Mouse (Mus musculus): Measurements from ENCODE around the gene Ccdc190. TPM values are rescaled to one million over a fixed set of nuclear protein-coding genes. Genes with fewer than 3 reads are reported as not detected.

The Ccdc190 gene
- polyA plus RNA-seq, 1 experiment from 2014 or later = 2.3 TPM

DNA sequence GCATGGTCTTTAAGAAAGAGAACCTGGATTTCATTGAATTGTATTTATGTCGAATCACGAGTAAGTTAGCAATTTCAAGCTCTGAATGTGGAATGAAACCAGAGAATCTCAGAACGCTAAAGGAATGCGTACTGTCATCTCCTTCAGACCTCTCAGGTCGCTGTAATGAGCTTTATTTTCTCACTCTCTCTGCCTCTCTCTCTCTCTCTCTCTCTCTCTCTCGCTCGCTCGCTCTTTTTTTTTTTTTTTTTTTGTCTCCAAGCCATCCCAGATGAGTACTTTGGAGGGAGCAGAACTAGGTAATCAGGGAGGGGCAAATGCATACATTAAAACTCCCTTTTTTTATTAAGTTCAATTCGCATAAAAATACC, 41.1 kb downstream of the Ccdc190 start:
- ATAC-seq (peak; percentile 58), DNase-seq (ENCODE audit: low spot score) (no peak)
- H3K36me3 ChIP-seq (ENCODE audit: control insufficient read depth, insufficient read depth, low read length) = peaks cover 16% of the 10 kb centered on the region
- peak overlapping the region; percentile 52 for H3K4me3 ChIP-seq (ENCODE audit: low read depth, low read length)
- H3K27me3 ChIP-seq (replicated peaks; ENCODE audit: control insufficient read depth, insufficient read depth, low read length) = no peaks in the 10 kb centered on the region
- WGBS = under 1% methylated on average over 7 of the region's 9 CpGs
- peak overlapping the region; percentile 66 for H3K9ac ChIP-seq (ENCODE audit: low read length)
- H3K27ac ChIP-seq (ENCODE audit: low read depth, low read length) = peak overlapping the region; percentile 85
- peak overlapping the region; percentile 60 for H3K4me2 ChIP-seq (ENCODE audit: low read length)
- H3K9me3 ChIP-seq (replicated peaks; ENCODE audit: control insufficient read depth, low read length) = no peaks in the 10 kb centered on the region
- peaks cover 9% of the 10 kb centered on the region for H3K4me1 ChIP-seq (ENCODE audit: control insufficient read depth, insufficient read depth, low read length)

DNA sequence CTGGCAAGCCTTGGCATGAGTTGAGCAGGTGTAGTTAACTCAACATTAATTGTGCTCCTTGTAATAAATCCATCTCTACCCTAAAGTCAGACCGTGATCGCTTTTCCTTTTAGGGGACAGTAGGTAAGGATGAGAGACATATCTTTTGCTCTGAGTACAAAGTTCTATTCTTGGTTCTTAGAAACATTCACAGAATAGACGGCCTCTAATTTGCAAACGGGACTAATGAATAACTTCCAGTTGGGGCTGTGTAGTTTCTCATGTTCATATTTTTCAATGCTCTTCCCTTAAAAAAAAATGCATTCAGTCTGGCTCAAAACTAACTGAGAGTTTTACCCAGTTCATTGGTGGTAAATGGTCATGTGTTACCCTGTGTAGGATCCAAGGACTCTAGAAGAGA, 42.5 kb downstream of the Ccdc190 start:
- DNase-seq (ENCODE audit: low spot score) (no peak), ATAC-seq (no peak)
- 95% methylated on average over 4 of the region's 4 CpGs for WGBS
- Histone ChIP-seq H3K4me1 (ENCODE audit: control insufficient read depth, insufficient read depth, low read length) (peaks cover 9% of the 10 kb centered on the region), H3K4me2 (ENCODE audit: low read length) (no peak overlapping the region), H3K27ac (ENCODE audit: low read depth, low read length) (no peak overlapping the region), H3K9ac (ENCODE audit: low read length) (no peak overlapping the region), H3K27me3 (replicated peaks; ENCODE audit: control insufficient read depth, insufficient read depth, low read length) (no peaks in the 10 kb centered on the region), H3K36me3 (ENCODE audit: control insufficient read depth, insufficient read depth, low read length) (peaks cover 4% of the 10 kb centered on the region), H3K9me3 (replicated peaks; ENCODE audit: control insufficient read depth, low read length) (no peaks in the 10 kb centered on the region), H3K4me3 (ENCODE audit: low read depth, low read length) (no peak overlapping the region)

DNA sequence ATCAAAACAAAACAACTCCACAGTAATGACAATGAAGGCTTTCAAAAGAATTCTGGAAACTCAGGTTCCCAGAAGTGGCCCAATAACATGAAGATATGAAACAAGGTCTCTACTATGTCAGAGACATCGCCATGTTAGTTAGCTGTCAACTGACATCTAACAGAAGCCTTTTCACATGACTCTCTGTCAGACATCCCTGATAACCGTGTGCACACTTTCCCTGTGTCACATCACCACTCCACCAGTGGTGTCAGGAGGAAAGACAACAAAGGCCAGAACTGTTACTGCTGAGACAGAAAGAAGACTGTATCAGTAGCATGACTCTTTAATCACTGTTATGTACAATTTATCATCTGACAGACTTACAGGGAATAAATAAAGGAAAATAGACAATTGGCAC, 43.5 kb downstream of the Ccdc190 start:
- H3K9me3 ChIP-seq (replicated peaks; ENCODE audit: control insufficient read depth, low read length) = no peaks in the 10 kb centered on the region
- no peak overlapping the region for H3K27ac ChIP-seq (ENCODE audit: low read depth, low read length)
- no peak overlapping the region for H3K4me3 ChIP-seq (ENCODE audit: low read depth, low read length)
- DNase-seq (ENCODE audit: low spot score) (no peak), ATAC-seq (no peak)
- H3K9ac ChIP-seq (ENCODE audit: low read length) = no peak overlapping the region
- 87% methylated on average over 2 of the region's 2 CpGs for WGBS
- peaks cover 9% of the 10 kb centered on the region for H3K4me1 ChIP-seq (ENCODE audit: control insufficient read depth, insufficient read depth, low read length)
- no peaks in the 10 kb centered on the region for H3K27me3 ChIP-seq (replicated peaks; ENCODE audit: control insufficient read depth, insufficient read depth, low read length)
- H3K4me2 ChIP-seq (ENCODE audit: low read length) = no peak overlapping the region
- H3K36me3 ChIP-seq (ENCODE audit: control insufficient read depth, insufficient read depth, low read length) = no peaks in the 10 kb centered on the region

DNA sequence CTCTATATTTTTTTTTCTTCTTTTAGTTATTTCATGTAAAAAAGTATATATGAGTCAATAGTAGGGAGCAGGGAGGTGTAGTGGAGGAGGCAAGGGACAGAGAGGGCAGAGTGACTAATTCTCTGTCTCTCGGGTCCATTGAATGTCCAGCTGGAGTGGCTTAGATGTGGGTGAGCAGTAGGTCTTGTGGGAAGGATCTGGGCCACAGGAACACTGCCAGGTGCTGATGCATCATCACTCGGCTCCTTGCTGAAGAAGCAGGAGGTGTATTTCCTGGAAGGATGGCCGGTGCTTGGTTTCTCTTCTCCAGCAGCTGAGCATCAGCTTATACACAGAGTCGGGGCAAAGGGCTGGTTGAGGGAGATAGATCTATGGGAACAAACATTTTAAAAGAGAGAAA, 49.2 kb downstream of the Ccdc190 start:
- no peaks in the 10 kb centered on the region for H3K9me3 ChIP-seq (replicated peaks; ENCODE audit: control insufficient read depth, low read length)
- H3K36me3 ChIP-seq (ENCODE audit: control insufficient read depth, insufficient read depth, low read length) = no peaks in the 10 kb centered on the region
- H3K9ac ChIP-seq (ENCODE audit: low read length) = no peak overlapping the region
- 89% methylated on average over 4 of the region's 4 CpGs for WGBS
- H3K27ac ChIP-seq (ENCODE audit: low read depth, low read length) = no peak overlapping the region
- no peaks in the 10 kb centered on the region for H3K4me1 ChIP-seq (ENCODE audit: control insufficient read depth, insufficient read depth, low read length)
- H3K4me2 ChIP-seq (ENCODE audit: low read length) = no peak overlapping the region
- H3K27me3 ChIP-seq (replicated peaks; ENCODE audit: control insufficient read depth, insufficient read depth, low read length) = no peaks in the 10 kb centered on the region
- H3K4me3 ChIP-seq (ENCODE audit: low read depth, low read length) = no peak overlapping the region
- DNase-seq (ENCODE audit: low spot score) (no peak), ATAC-seq (no peak)

Other genes with a start within 250 kb of the Ccdc190 start
- gene Rgs4, start 181.0 kb upstream of the Ccdc190 start, polyA plus RNA-seq (2014; fragmentation: Nextera tagmentation; extraction: Ambion mirVana) = 46.0 and 55.6 TPM in 2 replicates
- gene Hsd17b7, start 40.6 kb downstream of the Ccdc190 start, polyA plus RNA-seq (2014; fragmentation: Nextera tagmentation; extraction: Ambion mirVana) = 14.4 and 18.5 TPM in 2 replicates
- gene Ddr2, start 182.1 kb downstream of the Ccdc190 start, polyA plus RNA-seq (2014; fragmentation: Nextera tagmentation; extraction: Ambion mirVana) = 4.7 and 9.9 TPM in 2 replicates
- 57.9 and 63.6 TPM in 2 replicates for gene Uap1, start 246.3 kb downstream of the Ccdc190 start, polyA plus RNA-seq (2014; fragmentation: Nextera tagmentation; extraction: Ambion mirVana)

All from forebrain, embryonic 14.5 days (tissue).